Mouse (Mus musculus) liver, embryonic 13.5 days (tissue): ENCODE results near the gene Sptssa. TPM values are rescaled to one million over a fixed set of nuclear protein-coding genes. Genes with fewer than 3 reads are reported as not detected.

Experiments
- ATAC-seq: fragments of 200-750 bp; cut with Nextera tagmentation; 2 replicates; pipeline ENCODE4 v1.8.0; 2017; ENCODE audit warnings: low read depth, mild to moderate bottlenecking, moderate number of reproducible peaks, moderate library complexity
- DNase-seq: peaks from one replicate; pipeline ENCODE4 v3.0.0; 2022
- H3K27ac ChIP-seq: fragments of 300-500 bp; sonication (generic); 2 replicates; pipeline ENCODE4 v1.5.1; 2015; ENCODE audit warnings: moderate library complexity, mild to moderate bottlenecking, inconsistent platforms
- H3K27me3 ChIP-seq: fragments of 300-500 bp; sonication (generic); 2 replicates; pipeline ENCODE4 v1.6.1; 2015; ENCODE audit warnings: mild to moderate bottlenecking, inconsistent platforms
- H3K36me3 ChIP-seq: fragments of 300-500 bp; sonication (generic); 2 replicates; pipeline ENCODE4 v1.6.1; 2015; ENCODE audit warnings: mild to moderate bottlenecking, inconsistent platforms
- H3K4me1 ChIP-seq: fragments of 300-500 bp; sonication (generic); replicated peaks from 2 replicates; pipeline ENCODE4 v1.6.1; 2015; ENCODE audit warnings: inconsistent platforms
- H3K4me2 ChIP-seq: fragments of 300-500 bp; sonication (generic); 2 replicates; pipeline ENCODE4 v1.6.1; 2015; ENCODE audit warnings: inconsistent platforms, mild to moderate bottlenecking, moderate library complexity
- H3K4me3 ChIP-seq: fragments of 300-500 bp; sonication (generic); replicated peaks from 2 replicates; pipeline ENCODE4 v1.5.1; 2015; ENCODE audit warnings: mild to moderate bottlenecking, inconsistent platforms
- H3K9ac ChIP-seq: fragments of 300-500 bp; sonication (generic); 2 replicates; pipeline ENCODE4 v1.6.1; 2015; ENCODE audit warnings: mild to moderate bottlenecking, inconsistent platforms
- H3K9me3 ChIP-seq: fragments of 300-500 bp; sonication (generic); replicated peaks from 2 replicates; pipeline ENCODE4 v1.6.1; 2016; ENCODE audit warnings: inconsistent platforms
- WGBS: fragments of 180-500 bp; shearing (Covaris S2); methylation state at CpG from one replicate; pipeline ENCODE4 v1.1.7; 2015; ENCODE audit not compliant: insufficient replicate concordance; 5-methylcytosine and 5-hydroxymethylcytosine counted together
- microRNA counts: library from miRNA; unstranded; fragments of <30 nt; microRNA quantifications from one replicate; lab custom pipeline; 2016
- microRNA-seq: library from miRNA; unstranded; fragments of <30 nt; microRNA quantifications from one replicate; pipeline ENCODE4, GENCODE M21; 2016
- polyA plus RNA-seq: library from polyadenylated mRNA; unstranded; fragments of >200 nt; fragmentation: Nextera tagmentation; extraction: Ambion mirVana; gene quantifications from 2 replicates; pipeline ENCODE4 v1.2.1, GENCODE M21; 2015

Gene Sptssa
- polyA plus RNA-seq, 1 experiment from 2014 or later: 61.4 TPM

GRCm38 (mm10) chr12:54620042-54620705, 36.2 kb downstream of the Sptssa start:
- DNase-seq: no peak
- Histone ChIP-seq H3K9ac (no peak overlapping the region), H3K4me2 (no peak overlapping the region), H3K9me3 (no peaks in the 10 kb centered on the region), H3K4me1 (no peaks in the 10 kb centered on the region), H3K27me3 (no peaks in the 10 kb centered on the region), H3K4me3 (no peak overlapping the region), H3K27ac (no peak overlapping the region), H3K36me3 (no peaks in the 10 kb centered on the region)
- no peak for ATAC-seq
- WGBS: 79% methylated on average over 13 of the region's 13 CpGs

GRCm38 (mm10) chr12:54608988-54609387, 47.4 kb downstream of the Sptssa start:
- Histone ChIP-seq H3K4me1 (no peaks in the 10 kb centered on the region), H3K36me3 (no peaks in the 10 kb centered on the region), H3K9ac (no peak overlapping the region), H3K4me2 (no peak overlapping the region), H3K27ac (no peak overlapping the region), H3K27me3 (no peaks in the 10 kb centered on the region), H3K4me3 (no peak overlapping the region), H3K9me3 (no peaks in the 10 kb centered on the region)
- DNase-seq: no peak
- 53% methylated on average over 6 of the region's 6 CpGs for WGBS
- no peak for ATAC-seq

GRCm38 (mm10) chr12:54605203-54605602, 51.2 kb downstream of the Sptssa start:
- Histone ChIP-seq H3K4me3 (no peak overlapping the region), H3K27ac (no peak overlapping the region), H3K4me1 (no peaks in the 10 kb centered on the region), H3K4me2 (no peak overlapping the region), H3K27me3 (no peaks in the 10 kb centered on the region), H3K9ac (no peak overlapping the region), H3K36me3 (no peaks in the 10 kb centered on the region), H3K9me3 (no peaks in the 10 kb centered on the region; the same call in 1 of the 2 replicates)
- 62% methylated on average over 3 of the region's 3 CpGs for WGBS
- no peak for DNase-seq
- no peak for ATAC-seq

- Histone ChIP-seq H3K4me3 (no peak overlapping the region), H3K27me3 (no peaks in the 10 kb centered on the region), H3K27ac (no peak overlapping the region), H3K4me1 (no peaks in the 10 kb centered on the region), H3K9me3 (no peaks in the 10 kb centered on the region; the same call in 1 of the 2 replicates), H3K4me2 (no peak overlapping the region), H3K36me3 (no peaks in the 10 kb centered on the region), H3K9ac (no peak overlapping the region)
- no peak for DNase-seq
- 65% methylated on average over 8 of the region's 9 CpGs for WGBS
- ATAC-seq: no peak
Observed at GRCm38 (mm10) chr12:54603542-54604167, 52.7 kb downstream of the Sptssa start.

- Histone ChIP-seq H3K27ac (no peak overlapping the region), H3K4me1 (no peaks in the 10 kb centered on the region), H3K9ac (no peak overlapping the region), H3K36me3 (no peaks in the 10 kb centered on the region), H3K9me3 (no peaks in the 10 kb centered on the region; the same call in 1 of the 2 replicates), H3K4me2 (no peak overlapping the region), H3K4me3 (no peak overlapping the region), H3K27me3 (no peaks in the 10 kb centered on the region)
- no peak for DNase-seq
- no peak for ATAC-seq
- 76% methylated on average over 4 of the region's 4 CpGs for WGBS
Observed at GRCm38 (mm10) chr12:54600482-54600881, 55.9 kb downstream of the Sptssa start.

- DNase-seq: no peak
- no peak overlapping the region for H3K4me3 ChIP-seq
- H3K36me3 ChIP-seq: no peaks in the 10 kb centered on the region
- WGBS: 73% methylated on average over 3 of the region's 3 CpGs
- no peak overlapping the region for H3K9ac ChIP-seq
- no peak for ATAC-seq
- no peaks in the 10 kb centered on the region for H3K4me1 ChIP-seq
- no peak overlapping the region for H3K4me2 ChIP-seq
- H3K9me3 ChIP-seq: no peaks in the 10 kb centered on the region; the same call in 1 of the 2 replicates
- no peak overlapping the region for H3K27ac ChIP-seq
- H3K27me3 ChIP-seq: no peaks in the 10 kb centered on the region
Observed at GRCm38 (mm10) chr12:54598358-54598757, 58.0 kb downstream of the Sptssa start.

- ATAC-seq (no peak), DNase-seq (no peak)
- Histone ChIP-seq H3K4me2 (no peak overlapping the region), H3K27me3 (no peaks in the 10 kb centered on the region), H3K36me3 (no peaks in the 10 kb centered on the region), H3K27ac (no peak overlapping the region), H3K9me3 (no peaks in the 10 kb centered on the region; the same call in 1 of the 2 replicates), H3K4me1 (no peaks in the 10 kb centered on the region), H3K4me3 (no peak overlapping the region), H3K9ac (no peak overlapping the region)
- 68% methylated on average over 4 of the region's 4 CpGs for WGBS
Observed at GRCm38 (mm10) chr12:54596715-54597114, 59.7 kb downstream of the Sptssa start.

MicroRNAs encoded within 50 kb of the gene (microRNA counts, 519-probe panel; counts per million panel counts)
- 114 counts per million for microRNA mmu-miR-1892 (lab: Ali Mortazavi, UCI)

Small RNAs within 50 kb of the gene (microRNA-seq; reads per million reads assigned to microRNA genes)
- not detected for gene Mir1892

Other genes starting within 250 kb of the Sptssa start
- gene Eapp, start 39.3 kb upstream of the Sptssa start, polyA plus RNA-seq: 50.0 and 50.3 TPM in 2 replicates
- gene Snx6, start 139.1 kb upstream of the Sptssa start, polyA plus RNA-seq: 60.1 and 72.8 TPM in 2 replicates
- 37.1 and 44.2 TPM in 2 replicates for gene Cfl2, start 206.3 kb upstream of the Sptssa start, polyA plus RNA-seq